Mouse (Mus musculus): ENCODE measurements at regions not wholly inside any gene's neighbourhood (a gene's known extent, or its start where the extent isn't known, plus 50 kb on each side); places are given as distances from the start of the nearest gene placed in this dataset.

GRCm38 (mm10) chr11:113091901-113092568 lies 310.0 kb downstream of the Sox9 start:
- ATAC-seq (replicated peaks; ENCODE audit: low FRiP score, low TSS enrichment, low read depth): no peak
- no peaks in the 10 kb centered on the region; the same call in 1 of the 2 replicates for H3K4me1 ChIP-seq (replicated peaks; ENCODE audit: control insufficient read depth, insufficient read depth, low read length)
- no peak for DNase-seq (ENCODE audit: low spot score)
- no peaks in the 10 kb centered on the region for H3K36me3 ChIP-seq (ENCODE audit: control insufficient read depth, insufficient read depth, low read length)
- H3K9me3 ChIP-seq (ENCODE audit: control insufficient read depth, low read length): no peaks in the 10 kb centered on the region
- H3K4me3 ChIP-seq (ENCODE audit: low read depth, low read length): no peak overlapping the region
- WGBS: 78% methylated on average over 8 of the region's 8 CpGs
- no peak overlapping the region for H3K9ac ChIP-seq (ENCODE audit: low read length)
- H3K4me2 ChIP-seq (ENCODE audit: low read length): no peak overlapping the region
- no peaks in the 10 kb centered on the region for H3K27me3 ChIP-seq (replicated peaks; ENCODE audit: control insufficient read depth, insufficient read depth, low read length)
- no peak overlapping the region for H3K27ac ChIP-seq (ENCODE audit: low read depth)

GRCm38 (mm10) chr11:113093895-113094445 lies 311.9 kb downstream of the Sox9 start:
- peak overlapping the region; percentile 24 for H3K4me2 ChIP-seq (ENCODE audit: low read length)
- no peaks in the 10 kb centered on the region for H3K36me3 ChIP-seq (ENCODE audit: control insufficient read depth, insufficient read depth, low read length)
- H3K9me3 ChIP-seq (ENCODE audit: control insufficient read depth, low read length): no peaks in the 10 kb centered on the region
- ATAC-seq (replicated peaks; ENCODE audit: low FRiP score, low TSS enrichment, low read depth): peak; percentile 82
- no peak overlapping the region for H3K9ac ChIP-seq (ENCODE audit: low read length)
- no peak for DNase-seq (ENCODE audit: low spot score)
- no peak overlapping the region for H3K4me3 ChIP-seq (ENCODE audit: low read depth, low read length)
- H3K4me1 ChIP-seq (replicated peaks; ENCODE audit: control insufficient read depth, insufficient read depth, low read length): no peaks in the 10 kb centered on the region; the same call in 1 of the 2 replicates
- 75% methylated on average over 13 of the region's 13 CpGs for WGBS
- H3K27me3 ChIP-seq (replicated peaks; ENCODE audit: control insufficient read depth, insufficient read depth, low read length): no peaks in the 10 kb centered on the region
- no peak overlapping the region; the same call in 1 of the 2 replicates for H3K27ac ChIP-seq (ENCODE audit: low read depth)

- no peak overlapping the region for H3K4me3 ChIP-seq (ENCODE audit: low read depth, low read length)
- no peak for ATAC-seq (replicated peaks; ENCODE audit: low FRiP score, low TSS enrichment, low read depth)
- no peaks in the 10 kb centered on the region for H3K9me3 ChIP-seq (ENCODE audit: control insufficient read depth, low read length)
- peaks cover 5% of the 10 kb centered on the region; the same call in 1 of the 2 replicates for H3K4me1 ChIP-seq (replicated peaks; ENCODE audit: control insufficient read depth, insufficient read depth, low read length)
- H3K27me3 ChIP-seq (replicated peaks; ENCODE audit: control insufficient read depth, insufficient read depth, low read length): no peaks in the 10 kb centered on the region
- H3K27ac ChIP-seq (ENCODE audit: low read depth): peak overlapping the region; percentile 10; the same call in 1 of the 2 replicates
- no peak for DNase-seq (ENCODE audit: low spot score)
- no peak overlapping the region for H3K9ac ChIP-seq (ENCODE audit: low read length)
- 52% methylated on average over 8 of the region's 8 CpGs for WGBS
- H3K4me2 ChIP-seq (ENCODE audit: low read length): no peak overlapping the region; the same call in 1 of the 2 replicates
- H3K36me3 ChIP-seq (ENCODE audit: control insufficient read depth, insufficient read depth, low read length): no peaks in the 10 kb centered on the region
These were observed 313.6 kb downstream of the Sox9 start for GRCm38 (mm10) chr11:113095625-113096024.

GRCm38 (mm10) chr11:113096209-113096608 lies 314.2 kb downstream of the Sox9 start:
- no peak for DNase-seq (ENCODE audit: low spot score)
- 56% methylated on average over 8 of the region's 8 CpGs for WGBS
- H3K4me3 ChIP-seq (ENCODE audit: low read depth, low read length): no peak overlapping the region
- no peak overlapping the region for H3K4me2 ChIP-seq (ENCODE audit: low read length)
- peak overlapping the region; percentile 10; the same call in 1 of the 2 replicates for H3K27ac ChIP-seq (ENCODE audit: low read depth)
- no peaks in the 10 kb centered on the region for H3K27me3 ChIP-seq (replicated peaks; ENCODE audit: control insufficient read depth, insufficient read depth, low read length)
- no peak overlapping the region for H3K9ac ChIP-seq (ENCODE audit: low read length)
- ATAC-seq (replicated peaks; ENCODE audit: low FRiP score, low TSS enrichment, low read depth): 0 out of 2 replicates have a peak, but pooled peaks have one; percentile 29
- no peaks in the 10 kb centered on the region for H3K36me3 ChIP-seq (ENCODE audit: control insufficient read depth, insufficient read depth, low read length)
- H3K4me1 ChIP-seq (replicated peaks; ENCODE audit: control insufficient read depth, insufficient read depth, low read length): peaks cover 5% of the 10 kb centered on the region; the same call in 1 of the 2 replicates
- H3K9me3 ChIP-seq (ENCODE audit: control insufficient read depth, low read length): no peaks in the 10 kb centered on the region

GRCm38 (mm10) chr11:113098360-113098759 lies 316.3 kb downstream of the Sox9 start:
- ATAC-seq (replicated peaks; ENCODE audit: low FRiP score, low TSS enrichment, low read depth) (no peak), DNase-seq (ENCODE audit: low spot score) (no peak)
- Histone ChIP-seq H3K27ac (ENCODE audit: low read depth) (no peak overlapping the region), H3K9ac (ENCODE audit: low read length) (no peak overlapping the region), H3K4me1 (replicated peaks; ENCODE audit: control insufficient read depth, insufficient read depth, low read length) (peaks cover 5% of the 10 kb centered on the region; the same call in 1 of the 2 replicates), H3K9me3 (ENCODE audit: control insufficient read depth, low read length) (no peaks in the 10 kb centered on the region), H3K36me3 (ENCODE audit: control insufficient read depth, insufficient read depth, low read length) (no peaks in the 10 kb centered on the region), H3K4me2 (ENCODE audit: low read length) (no peak overlapping the region), H3K4me3 (ENCODE audit: low read depth, low read length) (no peak overlapping the region), H3K27me3 (replicated peaks; ENCODE audit: control insufficient read depth, insufficient read depth, low read length) (no peaks in the 10 kb centered on the region)
- WGBS: 94% methylated on average over 2 of the region's 2 CpGs

GRCm38 (mm10) chr11:113100800-113101199 lies 318.8 kb downstream of the Sox9 start:
- no peaks in the 10 kb centered on the region for H3K9me3 ChIP-seq (ENCODE audit: control insufficient read depth, low read length)
- H3K4me1 ChIP-seq (replicated peaks; ENCODE audit: control insufficient read depth, insufficient read depth, low read length): peaks cover 12% of the 10 kb centered on the region; the same call in 1 of the 2 replicates
- H3K27me3 ChIP-seq (replicated peaks; ENCODE audit: control insufficient read depth, insufficient read depth, low read length): no peaks in the 10 kb centered on the region
- no peak for DNase-seq (ENCODE audit: low spot score)
- no peaks in the 10 kb centered on the region for H3K36me3 ChIP-seq (ENCODE audit: control insufficient read depth, insufficient read depth, low read length)
- ATAC-seq (replicated peaks; ENCODE audit: low FRiP score, low TSS enrichment, low read depth): no peak
- H3K4me2 ChIP-seq (ENCODE audit: low read length): peak overlapping the region; percentile 16; the same call in 1 of the 2 replicates
- no peak overlapping the region for H3K4me3 ChIP-seq (ENCODE audit: low read depth, low read length)
- no peak overlapping the region for H3K9ac ChIP-seq (ENCODE audit: low read length)
- 43% methylated on average over 9 of the region's 9 CpGs for WGBS
- peak overlapping the region; percentile 55 for H3K27ac ChIP-seq (ENCODE audit: low read depth)

- Histone ChIP-seq H3K4me1 (replicated peaks; ENCODE audit: control insufficient read depth, insufficient read depth, low read length) (peaks cover 12% of the 10 kb centered on the region; the same call in 1 of the 2 replicates), H3K4me2 (ENCODE audit: low read length) (peak overlapping the region; percentile 16), H3K27ac (ENCODE audit: low read depth) (peak overlapping the region; percentile 55), H3K36me3 (ENCODE audit: control insufficient read depth, insufficient read depth, low read length) (no peaks in the 10 kb centered on the region), H3K9me3 (ENCODE audit: control insufficient read depth, low read length) (no peaks in the 10 kb centered on the region), H3K4me3 (ENCODE audit: low read depth, low read length) (no peak overlapping the region), H3K9ac (ENCODE audit: low read length) (no peak overlapping the region), H3K27me3 (replicated peaks; ENCODE audit: control insufficient read depth, insufficient read depth, low read length) (no peaks in the 10 kb centered on the region)
- DNase-seq (ENCODE audit: low spot score) (no peak), ATAC-seq (replicated peaks; ENCODE audit: low FRiP score, low TSS enrichment, low read depth) (0 out of 2 replicates have a peak, but pooled peaks have one; percentile 48)
- 54% methylated on average over 11 of the region's 11 CpGs for WGBS
These were observed 319.5 kb downstream of the Sox9 start for GRCm38 (mm10) chr11:113101534-113101933.

- Histone ChIP-seq H3K27ac (ENCODE audit: low read depth) (no peak overlapping the region), H3K9me3 (ENCODE audit: control insufficient read depth, low read length) (no peaks in the 10 kb centered on the region), H3K27me3 (replicated peaks; ENCODE audit: control insufficient read depth, insufficient read depth, low read length) (no peaks in the 10 kb centered on the region), H3K4me2 (ENCODE audit: low read length) (no peak overlapping the region), H3K4me1 (replicated peaks; ENCODE audit: control insufficient read depth, insufficient read depth, low read length) (peaks cover 12% of the 10 kb centered on the region), H3K4me3 (ENCODE audit: low read depth, low read length) (no peak overlapping the region), H3K36me3 (ENCODE audit: control insufficient read depth, insufficient read depth, low read length) (no peaks in the 10 kb centered on the region), H3K9ac (ENCODE audit: low read length) (no peak overlapping the region)
- no peak for DNase-seq (ENCODE audit: low spot score)
- no peak for ATAC-seq (replicated peaks; ENCODE audit: low FRiP score, low TSS enrichment, low read depth)
- 69% methylated on average over 12 of the region's 12 CpGs for WGBS
These were observed 321.3 kb downstream of the Sox9 start for GRCm38 (mm10) chr11:113103161-113103845.

Data from intestine, embryonic 14.5 days (tissue).